Mouse (Mus musculus) right cerebral cortex, postnatal 36 days (tissue): ENCODE data around the gene Ddx6.

Experiments used
- DNase-seq, 2 experiments: peaks; one replicate each; pipeline ENCODE4 v3.0.0; 2022; ENCODE audit warnings: low spot score in 2 of 2, mixed read lengths in 1 of 2

Gene Ddx6

DNA sequence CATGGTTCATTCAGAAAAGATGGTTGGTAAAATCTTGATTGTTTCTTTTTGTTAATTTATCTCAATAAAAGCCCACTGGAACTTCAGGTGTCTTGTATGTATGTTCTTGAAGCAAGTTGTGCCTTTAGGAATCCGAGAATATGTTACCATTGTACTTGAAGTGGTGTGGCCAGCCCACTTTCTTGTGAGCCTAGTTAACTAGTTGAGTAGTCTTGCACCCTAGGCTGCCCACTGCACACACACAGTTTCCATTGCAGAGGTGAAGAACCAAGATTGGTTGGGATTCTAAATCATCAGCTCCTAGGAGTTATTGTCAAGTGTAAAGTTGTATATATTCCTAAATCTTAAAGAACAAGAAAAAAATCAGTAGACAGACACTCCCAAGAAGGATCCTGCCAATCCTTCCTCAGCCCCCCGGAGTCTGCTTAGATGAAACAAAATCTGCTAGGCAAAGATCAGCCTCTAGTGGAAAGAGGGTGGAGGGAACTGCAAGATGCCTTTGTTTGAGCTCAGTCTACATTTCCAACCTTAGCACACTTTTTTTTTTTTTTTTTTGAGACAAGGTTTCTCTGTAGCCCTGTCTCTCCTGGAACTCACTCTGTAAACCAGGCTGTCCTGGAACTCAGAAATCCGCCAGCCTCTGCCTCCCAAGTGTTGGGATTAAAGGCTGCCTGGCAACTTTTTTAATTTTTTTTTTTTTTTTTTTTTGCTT lies 36.1 kb downstream of the Ddx6 start:
- DNase-seq: no peak

DNA sequence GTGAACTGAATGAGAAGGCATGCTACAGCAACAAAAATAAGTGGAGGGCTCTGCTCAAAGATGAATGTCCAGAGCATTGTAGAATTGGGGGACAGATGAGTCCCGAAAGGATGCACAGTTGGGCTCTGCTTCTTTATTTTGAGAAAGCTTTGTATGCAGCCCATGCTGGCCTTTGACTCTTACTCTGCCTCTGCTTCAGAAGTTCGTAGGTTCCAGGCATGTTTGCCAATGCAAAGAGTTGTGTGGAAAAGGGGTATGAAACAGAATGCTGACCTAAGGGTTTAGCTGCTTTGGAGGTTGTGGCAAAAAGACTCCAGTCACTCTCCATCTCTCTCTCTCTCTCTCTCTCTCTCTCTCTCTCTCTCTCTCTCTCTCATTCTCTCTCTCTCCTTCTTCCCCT lies 36.9 kb downstream of the Ddx6 start:
- no peak for DNase-seq

DNA sequence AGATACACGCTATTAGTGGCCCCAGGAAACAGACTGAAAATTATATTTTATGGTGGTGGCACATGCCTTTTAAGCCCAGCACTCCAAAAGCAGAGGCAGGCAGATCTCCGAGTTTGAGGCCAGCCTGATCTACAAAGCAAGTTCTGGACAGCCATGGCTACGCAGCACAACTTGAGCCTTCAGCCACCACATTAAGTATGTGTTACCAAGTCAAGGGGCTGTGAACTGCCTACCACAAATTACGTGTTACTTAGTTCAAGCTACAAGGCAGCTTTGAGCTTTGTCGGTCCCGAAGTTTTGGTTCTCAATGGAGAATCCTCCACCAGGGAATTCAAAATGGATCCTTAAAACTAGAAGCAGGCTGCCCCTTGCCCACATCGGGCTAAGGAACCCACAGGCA lies 38.4 kb downstream of the Ddx6 start:
- no peak for DNase-seq

DNA sequence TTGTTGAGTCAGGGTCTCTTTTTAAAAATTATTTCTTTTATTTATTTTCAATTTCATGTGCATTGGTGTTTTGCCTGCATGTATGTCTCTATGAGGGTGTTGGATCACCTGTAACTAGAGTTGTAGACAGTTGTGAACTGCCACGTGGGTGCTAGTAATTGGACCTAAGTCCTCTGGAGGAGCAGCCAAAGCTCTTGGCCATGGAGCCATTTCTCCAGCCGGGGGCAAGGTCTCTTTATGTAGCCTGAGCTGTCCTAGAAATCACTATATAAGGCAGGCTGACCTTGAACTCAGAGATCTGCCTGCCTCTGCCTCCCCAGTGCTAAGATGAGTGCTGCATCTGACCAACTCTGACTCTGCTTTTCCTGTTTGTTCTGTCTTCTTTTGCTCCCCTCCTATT lies 39.5 kb downstream of the Ddx6 start:
- DNase-seq: no peak

DNA sequence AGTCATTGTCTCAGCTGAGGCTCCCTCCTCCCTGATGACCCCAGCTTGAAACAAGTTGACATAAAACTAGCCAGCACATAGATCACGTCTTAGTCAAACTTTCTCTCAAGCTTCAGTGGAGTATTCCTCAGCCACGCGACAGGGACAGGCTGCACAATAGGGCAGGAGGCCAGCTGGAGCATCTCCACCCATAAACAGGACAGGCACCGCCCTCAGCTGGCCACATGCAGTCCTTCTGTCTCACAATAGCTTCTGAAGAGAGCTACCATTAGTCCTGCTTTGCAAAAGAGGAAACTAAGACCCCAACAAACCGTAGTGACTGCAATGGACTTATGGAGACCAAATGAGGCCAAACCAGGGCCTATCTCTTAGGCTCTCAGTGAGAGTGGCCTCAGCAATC lies 40.8 kb downstream of the Ddx6 start:
- no peak for DNase-seq

DNA sequence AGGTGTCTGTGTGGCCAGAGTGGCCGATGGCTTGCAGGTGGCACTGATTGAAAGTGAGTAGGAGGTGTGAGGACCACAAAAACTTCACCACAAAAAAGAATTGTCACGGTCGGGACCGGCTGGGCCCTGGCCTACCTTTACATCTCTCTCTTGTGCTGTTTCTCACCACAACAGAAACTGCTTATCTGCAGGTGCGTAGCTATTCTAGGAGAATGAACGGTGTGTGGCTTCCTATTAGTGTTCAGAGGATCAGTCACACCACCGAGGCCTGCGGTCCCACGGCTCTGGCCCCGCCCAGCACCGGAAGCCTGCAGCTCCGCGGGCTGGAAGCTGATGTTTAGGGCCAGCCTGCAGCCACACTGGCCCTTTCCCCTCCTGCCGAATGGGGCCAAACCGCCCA lies 41.2 kb downstream of the Ddx6 start:
- DNase-seq: no peak

DNA sequence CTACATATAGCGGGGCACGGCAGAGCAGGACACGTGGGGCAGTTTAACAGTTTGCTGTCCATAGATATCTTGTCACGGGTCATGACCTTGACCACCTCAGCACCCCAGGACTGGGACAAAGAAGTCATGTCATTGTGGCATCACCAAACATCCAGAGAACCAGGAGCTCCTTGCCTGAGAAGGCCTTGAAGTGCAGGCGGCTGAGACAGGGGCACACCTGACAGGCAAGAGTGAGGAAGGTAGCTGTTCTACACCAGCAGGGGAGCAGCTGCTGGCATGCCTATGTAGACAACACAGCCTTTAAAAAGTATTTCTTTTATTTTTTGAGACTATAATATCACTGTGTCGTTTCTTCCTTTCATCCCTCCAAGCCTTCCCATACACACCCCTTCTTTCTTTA lies 41.7 kb downstream of the Ddx6 start:
- no peak for DNase-seq

DNA sequence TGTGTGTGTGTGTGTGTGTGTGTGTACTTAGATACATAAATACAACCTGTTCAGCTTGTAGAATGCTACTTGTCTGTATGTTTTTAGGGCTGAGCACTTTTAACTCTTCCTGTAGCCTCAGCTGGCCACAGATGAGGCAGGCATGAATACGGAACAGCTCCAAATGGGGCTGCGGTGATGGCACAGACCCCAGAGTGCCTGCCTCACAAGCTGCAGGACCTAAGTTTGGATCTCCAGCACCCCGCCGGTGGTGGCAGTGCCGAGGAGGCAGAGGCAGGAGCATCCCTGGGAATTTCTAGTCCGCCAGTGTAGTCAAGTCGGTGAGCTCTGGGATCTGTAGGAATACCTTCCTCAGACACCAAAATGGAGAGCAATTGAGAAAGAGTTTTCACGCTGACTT lies 42.3 kb downstream of the Ddx6 start:
- no peak for DNase-seq

DNA sequence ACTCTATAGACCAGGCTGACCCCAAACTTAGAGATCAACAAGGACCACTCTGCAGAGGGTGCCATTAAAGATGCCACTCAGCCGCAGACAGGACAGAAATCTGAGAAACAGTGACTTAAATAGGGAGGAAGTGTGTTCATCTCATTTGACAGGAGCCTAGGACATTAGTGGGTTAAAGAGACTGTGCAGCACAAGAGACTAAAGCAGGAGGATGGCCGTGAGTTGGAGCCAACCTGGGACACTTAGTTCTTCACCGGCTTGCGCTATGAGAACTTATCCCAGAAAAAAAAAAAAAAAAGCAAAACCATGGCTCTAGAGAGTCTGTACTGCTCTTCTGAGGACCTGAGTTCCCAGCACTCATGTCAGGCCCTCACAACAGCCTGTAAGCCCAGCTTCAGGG lies 43.0 kb downstream of the Ddx6 start:
- DNase-seq: no peak

DNA sequence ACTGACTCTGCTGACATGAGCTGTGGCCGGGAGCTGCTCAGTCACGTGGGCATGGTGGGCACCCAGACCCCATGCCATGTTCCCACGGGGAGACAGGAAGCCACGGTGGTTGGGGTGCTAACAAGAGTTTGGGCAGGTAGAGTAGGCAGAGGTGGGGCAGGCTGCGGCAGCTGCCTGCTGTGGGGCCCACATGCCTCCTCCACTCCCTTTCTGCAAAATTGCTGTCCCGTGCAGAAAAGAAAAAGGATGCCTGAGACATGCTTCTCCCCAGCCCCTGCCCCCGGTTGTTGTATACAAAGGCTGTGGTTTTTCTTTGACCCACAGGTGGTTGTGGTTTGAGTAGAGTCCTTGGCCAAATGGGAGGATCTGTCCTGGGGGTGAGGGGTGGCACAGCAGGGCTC lies 44.2 kb downstream of the Ddx6 start:
- no peak for DNase-seq

DNA sequence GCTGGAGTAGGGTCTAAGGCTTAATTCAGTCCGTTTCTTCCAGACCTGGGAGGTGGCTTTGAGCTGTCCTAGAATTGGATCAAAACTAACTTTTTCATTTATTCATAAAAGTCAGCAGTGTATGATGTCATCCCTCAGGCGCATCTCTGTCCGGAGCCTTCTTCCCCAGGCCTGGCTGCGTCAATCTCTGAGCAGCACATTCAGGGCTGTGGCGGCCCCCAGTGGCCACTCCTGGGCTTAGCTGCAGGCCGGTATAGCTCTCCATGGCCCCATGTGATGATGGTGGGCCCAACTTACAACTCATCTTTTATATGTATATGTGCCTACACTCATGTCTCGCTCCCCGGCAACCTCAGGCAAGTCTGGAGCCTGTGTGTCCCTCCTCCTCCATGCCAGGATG lies 47.3 kb downstream of the Ddx6 start:
- DNase-seq: peak; percentile 19 to 39

DNA sequence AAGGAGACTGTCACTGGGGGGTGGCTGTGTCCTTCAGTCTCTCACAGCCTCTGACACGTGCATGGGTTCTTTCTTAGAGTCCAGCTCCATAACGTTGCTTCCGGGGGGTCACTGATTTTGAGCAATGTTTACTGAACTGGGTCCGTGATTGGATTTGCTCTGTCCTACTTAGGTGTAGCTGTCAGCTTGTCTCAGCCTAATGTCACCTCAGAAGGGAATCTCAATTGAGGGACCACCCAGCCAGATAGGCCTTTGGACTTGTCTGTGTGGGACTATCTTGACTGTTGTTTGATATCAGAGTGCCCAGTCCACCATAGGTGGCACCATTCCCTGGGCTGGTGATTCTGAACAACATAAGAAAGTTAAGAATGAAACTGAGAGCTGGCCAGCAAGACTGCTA lies 49.2 kb downstream of the Ddx6 start:
- no peak for DNase-seq

DNA sequence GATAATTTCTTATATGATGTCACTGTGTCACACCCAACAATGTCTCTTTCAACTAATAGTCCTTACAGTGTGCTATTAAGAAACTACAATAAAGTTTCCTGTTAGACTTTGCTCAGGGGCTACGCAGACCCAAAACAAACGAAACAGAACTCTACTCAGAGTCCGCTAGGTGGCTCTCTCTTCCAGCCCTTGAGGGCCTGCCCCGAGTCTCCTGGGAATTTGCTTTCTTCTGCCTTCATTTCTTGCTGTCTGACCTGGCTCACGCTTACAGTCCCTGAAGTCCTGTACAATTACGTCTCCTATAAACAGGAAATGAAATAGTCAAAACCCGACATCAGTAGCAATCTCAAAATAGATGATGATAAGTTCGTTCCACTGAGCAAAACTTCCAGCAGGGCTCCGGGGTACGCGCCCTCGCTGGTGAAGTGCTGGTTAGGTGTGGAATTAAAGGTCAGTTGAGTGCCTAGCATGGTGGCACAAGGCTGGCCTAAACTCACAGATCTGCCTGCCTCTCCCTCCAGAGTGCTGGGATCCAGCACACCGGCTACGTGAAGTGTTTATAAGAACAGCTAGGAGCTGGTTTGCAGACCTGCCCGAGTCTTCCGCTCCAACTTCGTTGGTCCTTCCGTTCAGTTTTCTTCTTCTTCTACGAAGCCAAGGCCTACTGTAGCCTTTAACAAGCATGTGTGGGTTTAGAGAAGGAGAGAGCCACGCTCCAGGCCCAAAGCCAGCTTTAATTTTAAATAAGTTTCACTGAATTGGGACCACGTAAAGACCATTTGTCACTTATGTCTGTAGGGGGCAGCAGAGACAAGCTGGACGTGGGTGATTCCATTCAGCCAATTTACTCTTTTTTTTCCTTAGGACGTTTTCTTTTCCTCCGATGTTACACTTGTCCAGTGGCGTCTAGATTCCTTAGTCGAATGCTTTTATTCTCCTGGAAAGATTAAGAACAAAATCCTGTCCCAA lies 50.7 kb downstream of the Ddx6 start:
- DNase-seq: peak in 1 of 2 experiments; percentile 30

DNA sequence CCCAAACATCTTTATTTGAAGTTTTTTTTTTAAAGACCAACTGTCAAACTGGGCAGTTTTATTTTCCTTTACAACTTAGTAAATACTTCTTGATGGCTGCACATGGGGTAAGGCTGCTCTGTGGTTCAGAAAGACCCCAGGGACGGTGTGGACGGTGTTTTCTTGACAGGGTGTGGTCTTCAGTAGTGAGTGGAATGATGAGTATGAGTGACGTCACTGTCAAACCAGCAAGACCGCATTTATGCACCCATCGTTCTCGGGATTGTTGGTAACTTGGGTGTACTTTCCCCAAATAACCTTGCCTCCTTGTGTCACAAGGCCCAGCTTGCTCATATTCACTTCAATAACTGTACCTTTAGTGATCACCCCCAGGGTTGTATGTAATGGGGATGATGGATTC lies 59.0 kb downstream of the Ddx6 start:
- no peak for DNase-seq

DNA sequence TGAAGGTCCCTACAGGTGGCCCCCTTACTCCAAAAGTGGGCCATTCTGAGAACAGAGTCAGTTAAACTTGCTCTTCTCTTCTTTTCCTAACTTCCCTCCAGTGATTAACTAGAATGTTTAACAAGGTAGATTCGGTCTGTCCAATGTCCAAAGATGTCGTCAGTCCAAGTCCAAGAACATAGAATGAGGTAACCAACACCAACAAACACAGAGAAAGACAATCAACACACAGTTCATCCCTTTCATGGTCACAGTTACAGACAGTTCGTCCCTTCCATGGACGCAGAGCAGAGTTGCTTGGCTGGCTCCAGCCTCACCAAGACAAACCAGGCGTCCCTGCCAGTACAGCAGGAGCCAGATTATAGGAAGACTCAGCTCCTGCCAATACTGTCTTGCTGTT lies 66.7 kb downstream of the Ddx6 start:
- DNase-seq: no peak

DNA sequence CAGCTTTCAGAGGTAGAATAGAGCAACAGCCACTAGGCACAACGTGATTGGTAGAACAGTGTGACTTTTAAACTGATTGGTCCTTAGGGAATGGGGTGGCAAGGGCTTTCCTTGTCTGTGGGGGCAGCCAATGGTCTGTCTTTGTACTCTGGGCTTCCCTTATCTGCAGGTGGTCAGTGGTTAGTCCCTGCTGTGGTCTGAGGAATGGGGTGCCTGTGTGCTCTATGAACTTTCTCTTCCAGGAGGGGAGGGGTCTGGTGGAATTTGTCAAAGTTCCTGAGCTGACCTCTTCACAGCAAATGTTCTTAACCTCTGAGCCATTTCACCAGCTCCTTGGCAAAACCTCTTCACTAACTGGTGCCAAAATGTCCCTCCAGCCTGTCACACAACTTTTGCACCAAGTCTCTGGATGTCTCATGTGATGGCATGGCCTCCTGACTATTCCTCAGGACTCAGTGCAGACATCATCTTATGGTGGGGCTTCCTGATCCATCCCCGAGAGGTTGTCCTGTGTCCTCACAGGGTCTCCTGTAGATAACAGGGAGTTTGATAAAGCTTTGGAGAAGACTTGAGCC lies 67.7 kb downstream of the Ddx6 start:
- no peak for DNase-seq

DNA sequence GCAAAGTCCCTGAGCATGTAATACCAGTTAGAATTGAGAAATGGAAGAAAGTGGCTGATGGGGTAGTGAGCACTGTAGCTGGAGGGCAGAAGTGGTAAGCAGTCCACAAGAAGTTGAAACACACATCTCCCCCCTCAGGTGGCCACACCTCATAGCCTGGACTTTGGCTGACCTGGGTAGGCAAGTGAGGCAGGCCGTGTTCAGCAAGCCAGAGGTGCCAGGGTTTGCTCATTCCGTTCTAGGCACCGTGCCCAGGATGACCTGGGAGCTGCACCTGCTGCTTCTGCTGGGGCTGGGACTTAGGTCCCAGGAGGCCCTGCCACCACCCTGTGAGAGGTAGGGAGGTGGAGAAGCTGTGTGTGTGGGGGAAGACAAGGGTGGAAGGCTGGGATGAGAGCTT lies 68.3 kb downstream of the Ddx6 start, which contains the start of gene Treh:
Treh (plus strand) TSS at position 229 of the 400 bp plus-strand sequence.
- DNase-seq: no peak

DNA sequence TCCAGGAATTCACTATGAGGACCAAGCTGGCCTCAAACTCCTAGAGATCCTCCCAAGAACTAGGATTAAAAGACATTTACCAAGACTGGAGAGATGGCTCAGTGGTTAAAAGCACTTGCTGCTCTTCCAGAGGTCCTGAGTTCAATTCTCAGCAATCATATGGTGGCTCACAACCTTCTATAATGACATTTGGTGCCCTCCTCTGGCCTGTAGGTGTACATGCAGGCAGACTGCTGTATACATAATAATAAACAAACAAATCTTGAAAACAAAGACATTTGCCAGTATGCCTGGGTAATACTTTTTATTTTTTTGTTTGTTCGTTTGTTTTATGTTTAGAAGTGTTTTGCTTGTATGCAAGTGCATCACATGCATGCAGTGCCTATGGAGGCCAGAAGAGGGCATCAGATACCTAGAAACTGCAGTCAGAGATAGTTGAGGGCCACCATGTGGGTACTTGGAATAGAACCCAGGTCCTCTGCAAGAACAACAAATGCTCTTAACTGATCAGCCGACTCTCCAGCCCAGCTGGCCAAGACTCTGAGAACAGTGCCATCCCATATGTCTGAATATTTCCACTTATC lies 73.7 kb downstream of the Ddx6 start:
- no peak for DNase-seq

DNA sequence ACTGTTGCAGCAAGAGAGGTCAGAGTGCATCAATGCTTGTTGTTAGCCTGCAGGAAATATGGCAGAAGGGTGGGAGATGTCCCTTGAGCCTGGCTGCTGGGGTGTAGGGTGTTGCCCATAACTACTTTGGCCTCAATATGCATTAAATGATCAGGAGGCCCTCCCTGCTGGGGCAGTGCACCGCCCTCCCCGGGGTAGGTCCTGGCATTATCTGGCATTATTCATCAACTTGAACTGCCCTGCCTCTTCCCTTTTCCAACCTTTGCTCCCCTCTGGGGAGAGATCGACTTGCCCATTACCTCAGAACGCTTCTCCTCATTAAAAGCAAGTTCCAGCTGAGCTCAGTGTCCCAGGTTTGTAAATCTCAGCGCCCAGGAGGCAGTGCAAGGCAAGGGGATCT lies 74.9 kb downstream of the Ddx6 start:
- no peak for DNase-seq

DNA sequence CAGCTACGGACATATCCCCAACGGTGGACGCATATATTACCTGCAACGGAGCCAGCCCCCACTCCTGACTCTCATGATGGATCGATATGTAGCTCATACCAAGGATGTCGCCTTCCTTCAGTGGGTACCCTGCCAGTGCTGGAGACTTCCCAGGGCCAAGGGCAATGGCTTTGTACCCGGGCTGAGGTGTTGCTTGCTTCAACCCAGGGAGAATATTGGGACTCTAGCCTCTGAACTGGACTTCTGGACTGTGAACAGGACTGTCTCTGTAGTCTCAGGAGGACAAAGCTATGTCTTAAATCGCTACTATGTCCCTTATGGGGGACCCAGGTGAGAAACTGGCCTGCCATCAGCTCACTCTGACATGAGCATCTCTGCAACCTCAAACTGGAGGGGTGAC lies 78.4 kb downstream of the Ddx6 start:
- DNase-seq: no peak

DNA sequence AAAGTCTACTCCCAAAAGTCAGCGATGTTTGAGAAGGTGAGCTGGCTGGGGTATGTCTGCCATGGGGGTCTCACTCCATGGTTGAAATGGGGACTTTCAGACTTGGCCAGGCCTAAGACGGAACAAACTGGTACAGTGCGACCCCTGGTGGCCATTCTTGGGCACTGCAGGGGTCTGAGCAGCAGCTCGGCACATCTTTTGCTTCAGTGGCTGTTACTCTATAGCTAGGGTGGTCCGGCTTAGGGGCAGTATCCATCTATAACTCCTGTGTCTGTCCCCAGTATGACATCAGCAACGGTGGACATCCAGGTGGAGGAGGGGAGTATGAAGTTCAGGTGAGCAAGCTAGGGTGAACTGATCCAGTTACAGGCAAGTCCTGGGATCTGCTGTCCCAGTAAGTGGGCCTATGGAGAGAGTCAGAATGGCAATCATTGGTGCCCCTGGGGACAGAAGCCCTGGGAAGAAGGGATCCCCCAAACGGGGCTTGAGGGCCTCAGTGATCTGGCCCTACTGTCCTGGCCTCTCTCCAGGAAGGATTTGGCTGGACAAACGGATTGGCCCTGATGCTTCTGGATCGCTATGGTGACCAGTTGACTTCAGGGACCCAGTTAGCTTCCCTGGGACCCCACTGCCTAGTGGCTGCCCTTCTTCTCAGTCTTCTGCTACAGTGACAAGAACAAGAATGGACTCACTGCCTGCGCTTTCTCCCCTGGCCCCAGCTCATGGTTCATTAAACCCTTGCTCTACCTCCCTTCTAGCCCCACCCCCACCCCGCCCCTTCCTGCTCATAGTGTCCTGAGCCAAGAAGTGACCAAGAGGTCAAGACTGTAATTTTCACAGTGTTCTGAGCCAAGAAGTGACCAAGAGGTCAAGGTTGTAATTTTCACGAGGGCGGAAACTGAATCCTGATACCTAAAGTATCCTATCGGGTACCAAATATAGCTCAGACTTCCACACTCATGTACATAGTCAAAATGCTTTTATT lies 80.9 kb downstream of the Ddx6 start:
- DNase-seq: peak in 1 of 2 experiments; percentile 47
